Mouse (Mus musculus): Measurements from ENCODE around the gene Ak9. TPM values are rescaled to one million over a fixed set of nuclear protein-coding genes. Genes with fewer than 3 reads are reported as not detected.

Gene Ak9
- polyA plus RNA-seq, 1 experiment from 2014 or later = not detected

GRCm38 (mm10) chr10:41451656-41452055, 147.9 kb downstream of the Ak9 start:
- Histone ChIP-seq H3K9ac (no peak overlapping the region), H3K9me3 (replicated peaks) (no peaks in the 10 kb centered on the region), H3K4me1 (replicated peaks) (peaks cover 49% of the 10 kb centered on the region), H3K4me2 (peak overlapping the region; percentile 90; the same call in 1 of the 2 replicates), H3K27me3 (no peaks in the 10 kb centered on the region), H3K27ac (replicated peaks) (0 out of 2 replicates have a peak overlapping the region, but pooled peaks have one; percentile 9), H3K4me3 (replicated peaks) (no peak overlapping the region), H3K36me3 (replicated peaks) (peaks cover 29% of the 10 kb centered on the region)
- ATAC-seq (ENCODE audit: insufficient read depth) = no peak
- 89% methylated on average over 9 of the region's 9 CpGs for WGBS (ENCODE audit: insufficient replicate concordance)

GRCm38 (mm10) chr10:41452791-41453190, 149.0 kb downstream of the Ak9 start:
- ATAC-seq (ENCODE audit: insufficient read depth) = no peak
- peaks cover 36% of the 10 kb centered on the region for H3K36me3 ChIP-seq (replicated peaks)
- H3K4me3 ChIP-seq (replicated peaks) = no peak overlapping the region
- peaks cover 49% of the 10 kb centered on the region for H3K4me1 ChIP-seq (replicated peaks)
- H3K9me3 ChIP-seq (replicated peaks) = no peaks in the 10 kb centered on the region
- 81% methylated on average over 3 of the region's 3 CpGs for WGBS (ENCODE audit: insufficient replicate concordance)
- H3K27me3 ChIP-seq = no peaks in the 10 kb centered on the region
- H3K4me2 ChIP-seq = no peak overlapping the region
- no peak overlapping the region for H3K27ac ChIP-seq (replicated peaks)
- H3K9ac ChIP-seq = no peak overlapping the region

- Histone ChIP-seq H3K4me3 (replicated peaks) (no peak overlapping the region), H3K27ac (replicated peaks) (no peak overlapping the region), H3K27me3 (no peaks in the 10 kb centered on the region), H3K36me3 (replicated peaks) (peaks cover 47% of the 10 kb centered on the region), H3K4me1 (replicated peaks) (peaks cover 8% of the 10 kb centered on the region), H3K4me2 (no peak overlapping the region), H3K9me3 (replicated peaks) (no peaks in the 10 kb centered on the region), H3K9ac (no peak overlapping the region)
- ATAC-seq (ENCODE audit: insufficient read depth) = no peak
- WGBS (ENCODE audit: insufficient replicate concordance) = 79% methylated on average over 4 of the region's 4 CpGs
Observed at GRCm38 (mm10) chr10:41459990-41460389, 156.2 kb downstream of the Ak9 start.

- H3K27me3 ChIP-seq = no peaks in the 10 kb centered on the region
- H3K9me3 ChIP-seq (replicated peaks) = no peaks in the 10 kb centered on the region
- no peak for ATAC-seq (ENCODE audit: insufficient read depth)
- no peak overlapping the region for H3K27ac ChIP-seq (replicated peaks)
- no peak overlapping the region for H3K4me3 ChIP-seq (replicated peaks)
- H3K4me1 ChIP-seq (replicated peaks) = peaks cover 8% of the 10 kb centered on the region
- no peak overlapping the region for H3K4me2 ChIP-seq
- WGBS (ENCODE audit: insufficient replicate concordance) = 24% methylated on average over 2 of the region's 2 CpGs
- H3K9ac ChIP-seq = no peak overlapping the region
- peaks cover 42% of the 10 kb centered on the region for H3K36me3 ChIP-seq (replicated peaks)
Observed at GRCm38 (mm10) chr10:41460501-41460900, 156.7 kb downstream of the Ak9 start.

- WGBS (ENCODE audit: insufficient replicate concordance) = 62% methylated on average over 3 of the region's 3 CpGs
- H3K36me3 ChIP-seq (replicated peaks) = peaks cover 37% of the 10 kb centered on the region
- no peak for ATAC-seq (ENCODE audit: insufficient read depth)
Observed at GRCm38 (mm10) chr10:41461057-41461722, 157.4 kb downstream of the Ak9 start.

GRCm38 (mm10) chr10:41464401-41464955, 160.7 kb downstream of the Ak9 start:
- H3K27me3 ChIP-seq = no peaks in the 10 kb centered on the region
- no peaks in the 10 kb centered on the region for H3K4me1 ChIP-seq (replicated peaks)
- H3K4me3 ChIP-seq (replicated peaks) = no peak overlapping the region
- H3K27ac ChIP-seq (replicated peaks) = no peak overlapping the region
- H3K9me3 ChIP-seq (replicated peaks) = no peaks in the 10 kb centered on the region
- no peak overlapping the region for H3K9ac ChIP-seq
- no peak overlapping the region for H3K4me2 ChIP-seq
- 79% methylated on average over 15 of the region's 15 CpGs for WGBS (ENCODE audit: insufficient replicate concordance)
- ATAC-seq (ENCODE audit: insufficient read depth) = no peak
- peaks cover 23% of the 10 kb centered on the region for H3K36me3 ChIP-seq (replicated peaks)

More at GRCm38 (mm10) chr10:41461057-41461722, 157.4 kb downstream of the Ak9 start:
- Histone ChIP-seq H3K27ac (replicated peaks) (no peak overlapping the region), H3K9me3 (replicated peaks) (no peaks in the 10 kb centered on the region), H3K27me3 (no peaks in the 10 kb centered on the region), H3K4me1 (replicated peaks) (peaks cover 3% of the 10 kb centered on the region; the same call in 1 of the 2 replicates), H3K4me2 (no peak overlapping the region), H3K4me3 (replicated peaks) (no peak overlapping the region), H3K9ac (no peak overlapping the region)

GRCm38 (mm10) chr10:41467325-41467724, 163.5 kb downstream of the Ak9 start:
- H3K4me3 ChIP-seq (replicated peaks) = no peak overlapping the region
- no peaks in the 10 kb centered on the region for H3K27me3 ChIP-seq
- H3K4me2 ChIP-seq = no peak overlapping the region
- no peak overlapping the region for H3K9ac ChIP-seq
- ATAC-seq (ENCODE audit: insufficient read depth) = no peak
- H3K36me3 ChIP-seq (replicated peaks) = peaks cover 23% of the 10 kb centered on the region
- no peak overlapping the region for H3K27ac ChIP-seq (replicated peaks)
- H3K9me3 ChIP-seq (replicated peaks) = no peaks in the 10 kb centered on the region
- 68% methylated on average over 6 of the region's 6 CpGs for WGBS (ENCODE audit: insufficient replicate concordance)
- H3K4me1 ChIP-seq (replicated peaks) = 0 out of 2 replicates have a peak, but pooled peaks cover 4% of the 10 kb centered on the region

GRCm38 (mm10) chr10:41470693-41471092, 166.9 kb downstream of the Ak9 start:
- Histone ChIP-seq H3K9ac (no peak overlapping the region), H3K4me2 (no peak overlapping the region), H3K9me3 (replicated peaks) (no peaks in the 10 kb centered on the region), H3K36me3 (replicated peaks) (0 out of 2 replicates have a peak, but pooled peaks cover 5% of the 10 kb centered on the region), H3K4me3 (replicated peaks) (no peak overlapping the region), H3K4me1 (replicated peaks) (peaks cover 32% of the 10 kb centered on the region), H3K27ac (replicated peaks) (no peak overlapping the region), H3K27me3 (no peaks in the 10 kb centered on the region; the same call in 1 of the 2 replicates)
- WGBS (ENCODE audit: insufficient replicate concordance) = 63% methylated on average over 3 of the region's 3 CpGs
- no peak for ATAC-seq (ENCODE audit: insufficient read depth)

GRCm38 (mm10) chr10:41472534-41472933, 168.8 kb downstream of the Ak9 start:
- Histone ChIP-seq H3K27me3 (peaks cover 18% of the 10 kb centered on the region), H3K4me2 (no peak overlapping the region), H3K36me3 (replicated peaks) (no peaks in the 10 kb centered on the region), H3K4me1 (replicated peaks) (peaks cover 50% of the 10 kb centered on the region), H3K9me3 (replicated peaks) (no peaks in the 10 kb centered on the region), H3K27ac (replicated peaks) (no peak overlapping the region), H3K4me3 (replicated peaks) (no peak overlapping the region), H3K9ac (no peak overlapping the region)
- no peak for ATAC-seq (ENCODE audit: insufficient read depth)

- Histone ChIP-seq H3K9me3 (replicated peaks) (no peaks in the 10 kb centered on the region), H3K4me1 (replicated peaks) (peaks cover 55% of the 10 kb centered on the region), H3K27ac (replicated peaks) (no peak overlapping the region), H3K36me3 (replicated peaks) (no peaks in the 10 kb centered on the region), H3K9ac (no peak overlapping the region), H3K27me3 (peaks cover 21% of the 10 kb centered on the region), H3K4me2 (no peak overlapping the region), H3K4me3 (replicated peaks) (no peak overlapping the region)
- WGBS (ENCODE audit: insufficient replicate concordance) = 47% methylated on average over 5 of the region's 5 CpGs
- ATAC-seq (ENCODE audit: insufficient read depth) = no peak
Observed at GRCm38 (mm10) chr10:41472962-41473481, 169.2 kb downstream of the Ak9 start.

GRCm38 (mm10) chr10:41473782-41474468, 170.1 kb downstream of the Ak9 start:
- H3K9ac ChIP-seq = no peak overlapping the region
- no peak overlapping the region for H3K27ac ChIP-seq (replicated peaks)
- peak; percentile 29; the same call in 1 of the 2 replicates for ATAC-seq (ENCODE audit: insufficient read depth)
- H3K4me3 ChIP-seq (replicated peaks) = no peak overlapping the region
- peaks cover 56% of the 10 kb centered on the region for H3K4me1 ChIP-seq (replicated peaks)
- H3K27me3 ChIP-seq = peaks cover 29% of the 10 kb centered on the region
- 19% methylated on average over 6 of the region's 6 CpGs for WGBS (ENCODE audit: insufficient replicate concordance)
- no peaks in the 10 kb centered on the region for H3K9me3 ChIP-seq (replicated peaks)
- H3K36me3 ChIP-seq (replicated peaks) = no peaks in the 10 kb centered on the region
- no peak overlapping the region for H3K4me2 ChIP-seq

All from liver, embryonic 15.5 days (tissue).